Mouse (Mus musculus) left cerebral cortex, postnatal 10 days (tissue): ENCODE data around the gene Lrp2bp. TPM values are rescaled to one million over a fixed set of nuclear protein-coding genes. Genes with fewer than 3 reads are reported as not detected.

Source experiments
- DNase-seq, 2 experiments: peaks; one replicate each; pipeline ENCODE4 v3.0.0; 2021 to 2022; ENCODE audit warnings: low spot score in 2 of 2, mixed read lengths in 1 of 2; ENCODE audit errors: extremely low spot score in 1 of 2
- intact Hi-C: fragments of 180-260 bp; cut with DNase I; formaldehyde crosslinking; loops from one replicate; pipeline ENCODE4 v1.15.1; 2025
- total RNA-seq, 2 experiments: library from RNA; stranded (reverse); gene quantifications; 2 replicates each; pipeline ENCODE4 v1.2.3; 2021

The Lrp2bp gene
- total RNA-seq, 2 experiments from 2014 or later: 0.36 to 0.61 TPM

GRCm38 (mm10) chr8:46010746-46011680, 11.9 kb downstream of the Lrp2bp start:
- peak in 1 of 2 experiments; percentile 59 for DNase-seq
- intact Hi-C loops: no loop called here

- DNase-seq: peak in 1 of 2 experiments; percentile 38
- intact Hi-C loops: no loop called here
These were observed 23.1 kb downstream of the Lrp2bp start for GRCm38 (mm10) chr8:46022203-46022602.

GRCm38 (mm10) chr8:46022758-46023157, 23.7 kb downstream of the Lrp2bp start:
- intact Hi-C loops: no loop called here
- DNase-seq: no peak

GRCm38 (mm10) chr8:46024392-46024791, 25.3 kb downstream of the Lrp2bp start:
- intact Hi-C loops: no loop called here
- DNase-seq: no peak

GRCm38 (mm10) chr8:46036217-46036616, 37.1 kb downstream of the Lrp2bp start:
- no peak for DNase-seq
- intact Hi-C loops: no loop called here

- no peak for DNase-seq
- intact Hi-C loops: no loop called here
These were observed 40.6 kb downstream of the Lrp2bp start for GRCm38 (mm10) chr8:46039666-46040065.

- intact Hi-C loops: no loop called here
- peak in 1 of 2 experiments; percentile 12 for DNase-seq
These were observed 41.2 kb downstream of the Lrp2bp start for GRCm38 (mm10) chr8:46040260-46040659.

- no peak for DNase-seq
- intact Hi-C loops: no loop called here
These were observed 73.7 kb downstream of the Lrp2bp start for GRCm38 (mm10) chr8:46072798-46073197.

- intact Hi-C loops: no loop called here
- no peak for DNase-seq
These were observed 74.5 kb downstream of the Lrp2bp start for GRCm38 (mm10) chr8:46073540-46074140.

- intact Hi-C loops: no loop called here
- DNase-seq: no peak
These were observed 76.1 kb downstream of the Lrp2bp start for GRCm38 (mm10) chr8:46075223-46075622.

GRCm38 (mm10) chr8:46078866-46079265, 79.8 kb downstream of the Lrp2bp start:
- intact Hi-C loops: no loop called here
- no peak for DNase-seq

Other genes starting within 250 kb of the Lrp2bp start
- gene Pdlim3, start 113.8 kb upstream of the Lrp2bp start, total RNA-seq: 1 to 10 TPM; 1.1 to 1.5 TPM
- gene Ccdc110, start 64.7 kb upstream of the Lrp2bp start, total RNA-seq: 1 to 10 TPM; 1.8 to 2.1 TPM
- gene 1700029J07Rik, start 24.1 kb upstream of the Lrp2bp start, total RNA-seq: 1 to 10 TPM; 2.9 to 3.2 TPM
- 10 to 100 TPM; 52.6 to 53.3 TPM for gene Ufsp2, start 23.8 kb upstream of the Lrp2bp start, total RNA-seq
- 1 to 10 TPM; 6.3 to 8.1 TPM for gene Ankrd37, start 6.4 kb downstream of the Lrp2bp start, total RNA-seq
- gene Cfap97, start 152.5 kb downstream of the Lrp2bp start, total RNA-seq: 10 to 100 TPM; 16.6 to 17.3 TPM
- 10 to 100 TPM; 38.2 to 42.7 TPM for gene Snx25, start 152.9 kb downstream of the Lrp2bp start, total RNA-seq
- gene Slc25a4, start 212.0 kb downstream of the Lrp2bp start, total RNA-seq: 100 to 1,000 TPM; 666 to 701 TPM